Mouse (Mus musculus): Measurements from ENCODE around the gene Smdt1.

- TF ChIP-seq POLR2A (IDR thresholded peaks at IDR 0.05; ENCODE audit: low read depth, low read length) (no peak), CTCF (IDR thresholded peaks at IDR 0.05; ENCODE audit: extremely low read depth, insufficient read length, insufficient replicate concordance, low read depth, low read length) (no peak)
Observed at GRCm38 (mm10) chr15:82374437-82374836, 35.7 kb downstream of the Smdt1 start.
